Mouse (Mus musculus): ENCODE data around the gene Aldoart2.
"Not testable (repeated sequence)": the region's sequence is repeated elsewhere in the genome, so short reads cannot be mapped to it uniquely, and the experiment has no call there.

Aldoart2 gene

GRCm38 (mm10) chr12:55565206-55565605, at the start of gene Aldoart2:
Gene Aldoart2, plus strand, starts transcription at chr12:55565239.
- no peak for DNase-seq (ENCODE audit: low spot score in 2 of 2)

DNA sequence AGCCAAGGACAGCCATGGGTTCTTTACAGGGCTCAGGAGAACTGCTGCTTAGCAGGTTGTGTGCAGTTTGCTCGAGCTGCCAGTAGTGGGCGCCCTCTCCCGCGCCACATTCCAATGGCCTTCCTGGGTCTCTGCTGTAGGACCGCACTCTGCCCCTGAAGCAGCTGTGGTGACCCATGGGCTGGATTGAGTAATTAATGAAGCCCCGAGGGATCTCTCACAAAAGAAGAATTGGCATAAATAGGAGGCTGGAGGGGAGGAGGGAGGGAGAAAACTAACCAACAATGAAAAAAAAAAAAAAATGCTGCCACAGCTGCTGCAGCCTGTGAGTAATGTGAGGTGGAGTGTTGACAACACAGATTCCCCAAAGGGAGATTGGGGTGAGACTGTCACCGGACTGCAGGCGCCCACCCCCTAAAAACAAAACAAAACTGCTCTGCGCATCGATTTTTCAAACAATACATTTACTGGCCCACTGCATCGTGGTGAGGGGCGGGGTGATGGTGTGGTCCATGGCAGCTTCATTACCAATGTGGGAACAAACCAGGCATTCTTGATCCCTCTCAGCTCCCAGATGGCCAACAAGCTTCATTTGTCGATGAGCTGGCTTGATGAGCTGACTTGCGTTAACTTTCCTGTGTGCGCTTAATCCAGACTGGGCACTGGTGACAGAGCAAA, 46.8 kb upstream of the Aldoart2 start:
- DNase-seq (ENCODE audit: low spot score in 2 of 2) = peak; percentile 28 to 47

DNA sequence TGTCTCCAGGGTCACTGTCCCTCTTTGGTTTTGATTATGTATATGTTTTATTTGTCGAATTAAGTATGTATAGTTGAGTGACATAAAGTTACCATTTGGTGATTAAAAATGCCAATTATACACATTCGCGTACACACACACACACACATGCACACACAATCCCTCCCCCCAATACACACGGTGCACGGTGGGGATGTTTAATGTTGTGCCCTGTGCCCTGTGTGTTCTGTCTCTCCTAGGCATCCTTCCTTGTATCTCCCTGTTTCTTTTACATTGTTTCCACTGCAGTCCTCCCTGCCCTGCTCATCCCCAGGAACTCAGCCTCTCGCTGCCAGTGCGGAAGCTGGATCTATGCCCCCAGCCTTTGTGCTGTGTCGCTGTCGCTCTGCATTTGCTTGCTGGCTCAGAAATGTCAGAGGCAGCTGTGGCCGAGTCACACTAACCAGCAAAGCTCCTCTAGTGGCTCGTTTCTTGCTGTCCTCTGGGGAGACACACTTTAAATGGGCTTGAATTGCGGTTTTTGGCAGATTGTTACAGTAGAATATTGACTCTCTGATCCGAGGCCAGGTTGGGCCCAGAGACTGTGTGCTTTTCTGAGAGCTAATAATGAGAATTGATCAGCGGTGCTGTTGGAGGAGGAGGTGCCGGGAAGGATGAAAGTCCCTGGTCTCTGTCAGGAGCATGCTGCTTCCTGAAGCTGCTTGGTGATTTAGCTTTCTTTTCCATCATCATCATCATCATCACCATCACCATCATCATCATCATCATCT, 37.9 kb upstream of the Aldoart2 start:
- no peak for DNase-seq (ENCODE audit: low spot score in 2 of 2)

GRCm38 (mm10) chr12:55536537-55537135, 28.4 kb upstream of the Aldoart2 start:
- DNase-seq (ENCODE audit: low spot score in 2 of 2) = no peak

- DNase-seq (ENCODE audit: low spot score in 2 of 2) = no peak
Measured at GRCm38 (mm10) chr12:55537742-55538141, 27.3 kb upstream of the Aldoart2 start.

DNA sequence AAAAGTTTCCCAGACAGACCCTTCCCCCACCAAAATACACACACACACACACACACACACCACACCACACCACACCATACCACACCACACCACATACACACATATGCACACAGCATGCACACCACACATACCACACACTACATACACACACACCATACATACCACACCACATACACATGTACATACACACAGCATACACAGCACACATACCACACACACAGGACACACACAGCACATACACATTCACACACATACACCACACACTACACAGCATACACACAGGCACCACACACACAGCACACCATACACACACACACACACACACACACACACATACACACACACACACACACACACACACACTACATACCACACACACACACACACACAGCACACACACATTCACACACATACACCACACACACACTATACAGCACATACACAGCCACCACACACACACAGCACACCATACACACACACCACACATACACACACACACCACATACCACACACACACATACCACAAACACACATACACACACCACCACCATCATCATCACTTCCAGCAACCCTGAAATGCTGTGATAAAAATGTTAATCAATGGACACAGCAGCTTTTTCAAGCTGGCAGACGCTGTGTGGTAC, 26.6 kb upstream of the Aldoart2 start:
- DNase-seq (ENCODE audit: low spot score in 2 of 2) = no peak

DNA sequence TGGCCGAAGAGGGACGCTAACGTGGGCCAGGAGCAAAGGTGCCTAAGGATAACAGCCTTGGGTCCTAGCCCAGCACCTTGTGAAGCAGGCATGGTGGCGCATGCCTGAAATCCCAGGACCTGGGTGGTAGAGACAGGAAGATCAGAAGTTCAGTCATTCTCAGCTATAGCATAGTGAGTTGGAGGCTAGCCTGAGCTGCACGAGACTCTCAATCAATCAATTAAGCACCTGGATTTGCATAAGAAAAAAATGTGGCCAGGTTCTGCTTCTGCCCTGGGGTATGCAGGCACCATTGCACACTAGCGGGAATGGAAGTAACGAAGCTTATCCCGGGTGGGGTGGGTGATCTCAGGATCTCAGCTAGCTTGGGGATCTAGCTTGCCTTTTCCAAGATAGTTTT, 25.9 kb upstream of the Aldoart2 start:
- no peak for DNase-seq (ENCODE audit: low spot score in 2 of 2)

DNA sequence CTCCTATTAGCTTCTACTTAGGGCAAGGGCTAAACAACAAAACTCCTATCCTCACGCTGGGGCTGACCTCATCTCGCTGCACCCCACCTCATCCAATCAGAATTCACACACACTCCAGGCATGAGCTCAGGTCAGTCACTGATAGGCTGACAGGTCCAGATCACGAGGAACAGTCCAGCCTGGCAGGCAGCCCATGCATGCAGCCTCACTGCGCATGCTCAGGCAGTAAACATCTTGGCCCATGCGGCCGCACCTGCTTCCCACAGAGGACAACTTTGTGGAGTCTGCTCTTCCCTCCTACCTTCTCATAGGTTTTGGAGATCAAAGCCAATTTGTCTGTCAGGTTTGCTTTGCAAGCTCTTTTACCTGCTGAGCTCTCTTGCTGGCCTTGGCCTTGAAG, 10.1 kb upstream of the Aldoart2 start:
- not testable (repeated sequence) for DNase-seq (ENCODE audit: low spot score in 2 of 2)

DNA sequence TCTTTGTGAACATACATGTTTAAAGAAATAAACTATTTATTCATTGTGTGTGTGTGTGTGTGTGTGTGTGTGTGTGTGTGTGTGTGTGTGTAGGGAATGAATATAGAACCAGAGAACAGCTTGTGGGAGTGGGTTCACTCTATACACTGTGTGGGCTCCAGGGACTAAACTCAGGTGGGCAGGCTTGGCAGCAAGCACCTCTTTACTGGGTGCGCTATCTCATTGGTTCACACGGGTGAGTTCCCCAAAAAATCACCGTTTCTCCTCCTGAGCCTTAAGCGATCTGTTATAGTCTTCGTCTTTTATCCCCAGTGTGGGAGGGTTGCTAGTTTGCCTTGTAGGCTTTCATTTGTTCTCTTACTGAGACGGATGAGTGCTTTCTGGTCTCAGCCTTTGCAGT, 7.2 kb upstream of the Aldoart2 start:
- peak; percentile 13 to 26 for DNase-seq (ENCODE audit: low spot score in 2 of 2)

DNA sequence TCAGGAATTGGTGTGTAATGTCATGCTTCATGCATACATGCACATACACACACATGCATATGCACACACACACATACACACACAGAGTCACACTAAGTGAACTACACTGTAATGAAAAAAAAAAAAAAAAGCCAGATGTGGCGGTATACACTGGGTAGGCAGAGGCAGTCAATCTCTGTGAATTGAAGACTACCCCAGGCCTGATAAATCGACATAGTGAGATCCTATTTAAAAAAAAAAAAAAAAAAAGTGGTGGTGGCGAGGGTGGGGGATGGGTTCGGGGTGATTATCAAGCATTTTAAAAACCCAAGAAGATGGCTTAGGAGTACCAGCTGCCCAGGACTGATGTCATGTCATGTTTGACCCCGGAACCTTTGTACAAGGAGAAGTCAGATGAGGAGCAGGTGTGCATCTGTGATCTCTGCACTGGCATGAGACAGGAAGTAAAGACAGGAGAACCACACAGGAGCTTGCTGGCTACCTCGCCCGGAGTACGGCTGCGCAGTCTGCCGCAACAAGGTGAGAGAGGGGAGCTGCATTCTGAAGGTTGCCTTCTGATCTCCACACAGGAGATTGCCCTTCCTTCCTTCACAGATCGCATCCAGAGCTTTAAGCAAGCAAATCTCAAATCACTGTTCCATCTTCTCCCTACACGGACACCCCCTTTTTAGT, 5.7 kb upstream of the Aldoart2 start:
- no peak for DNase-seq (ENCODE audit: low spot score in 2 of 2)

- no peak for DNase-seq (ENCODE audit: low spot score in 2 of 2)
Measured at GRCm38 (mm10) chr12:55560025-55560690, 4.9 kb upstream of the Aldoart2 start.

GRCm38 (mm10) chr12:55563742-55564141, 1.3 kb upstream of the Aldoart2 start:
- no peak for DNase-seq (ENCODE audit: low spot score in 2 of 2)

DNA sequence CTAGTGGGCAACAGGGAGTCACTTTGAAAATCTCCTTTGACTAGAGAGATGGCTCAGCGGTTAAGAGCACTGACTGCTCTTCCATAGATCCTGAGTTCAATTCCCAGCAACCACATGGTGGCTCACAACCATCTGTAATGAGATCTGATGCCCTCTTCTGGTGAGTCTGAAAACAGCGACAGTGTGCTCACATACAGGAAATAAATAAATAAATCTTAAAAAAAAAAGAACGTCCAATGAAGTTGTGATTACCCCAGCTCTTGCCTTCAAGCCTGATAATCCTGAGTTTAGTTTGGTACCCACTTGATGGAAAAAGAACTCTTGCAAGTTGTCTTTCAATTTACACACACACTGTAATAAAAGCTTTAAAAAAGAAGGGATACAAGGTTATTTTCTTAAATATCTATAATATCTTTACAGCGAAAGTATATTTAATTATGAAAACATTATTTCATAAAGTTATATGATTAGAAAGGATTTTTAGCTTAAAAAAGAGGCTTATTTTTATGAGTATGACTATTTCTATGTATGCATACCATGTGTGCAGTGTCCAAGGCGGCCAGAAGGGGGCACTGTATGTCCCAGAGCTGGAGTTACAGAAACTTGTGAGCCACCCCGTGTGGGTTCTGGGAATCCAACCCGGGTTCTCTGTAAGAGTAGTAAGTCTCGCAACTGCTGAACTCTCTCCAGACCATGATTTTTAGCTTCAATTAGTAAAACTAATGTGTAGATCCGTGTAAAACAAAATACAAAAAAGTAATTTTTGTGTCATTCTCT, 664 bp upstream of the Aldoart2 start:
- no peak for DNase-seq (ENCODE audit: low spot score in 2 of 2)

- DNase-seq (ENCODE audit: low spot score in 2 of 2) = no peak
Measured at GRCm38 (mm10) chr12:55565867-55566266, 828 bp downstream of the Aldoart2 start.

- DNase-seq (ENCODE audit: low spot score in 2 of 2) = no peak
Measured at GRCm38 (mm10) chr12:55566837-55567236, 1.8 kb downstream of the Aldoart2 start.

- no peak for DNase-seq (ENCODE audit: low spot score in 2 of 2)
Measured at GRCm38 (mm10) chr12:55568466-55568865, 3.4 kb downstream of the Aldoart2 start.

DNA sequence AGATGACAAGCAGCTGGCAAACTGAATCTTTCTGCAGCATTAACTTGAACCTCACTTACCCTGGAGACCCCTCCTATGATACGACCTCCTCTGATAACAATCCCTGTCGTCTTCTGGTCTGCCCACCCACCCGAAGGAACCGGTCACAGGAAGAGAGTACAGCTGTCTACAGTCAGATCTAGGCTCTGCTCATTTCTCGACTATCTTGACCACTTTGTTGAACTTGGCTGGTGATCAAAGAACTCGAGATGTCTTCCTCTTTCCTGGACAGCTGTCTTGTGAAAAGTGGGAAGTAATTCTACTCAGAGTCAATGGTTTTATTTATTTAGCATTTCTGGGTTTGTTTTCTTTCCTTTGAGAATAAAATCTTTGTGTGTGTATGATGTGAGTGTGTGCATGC, 4.6 kb downstream of the Aldoart2 start:
- DNase-seq (ENCODE audit: low spot score in 2 of 2) = no peak

DNA sequence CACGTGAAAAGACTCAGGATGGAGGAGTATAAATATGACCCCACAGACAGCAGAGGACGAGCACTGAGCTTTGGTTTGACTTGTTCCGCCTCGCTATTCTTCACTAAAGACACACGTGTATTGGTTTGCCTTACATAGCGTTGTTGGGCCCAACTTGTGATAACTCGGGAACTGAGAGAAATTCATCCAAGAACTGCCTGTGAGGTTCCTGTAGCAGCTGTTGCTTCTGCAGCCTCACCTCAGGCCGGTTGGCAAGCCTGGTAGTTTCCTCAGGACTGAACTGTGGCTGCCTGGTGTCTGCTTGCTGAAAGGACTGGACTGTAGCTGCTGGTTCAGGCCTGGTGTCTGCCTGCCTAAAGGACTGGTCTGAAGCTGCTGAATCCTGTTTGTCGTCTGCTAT, 5.6 kb downstream of the Aldoart2 start:
- no peak for DNase-seq (ENCODE audit: low spot score in 2 of 2)

GRCm38 (mm10) chr12:55571181-55571580, 6.1 kb downstream of the Aldoart2 start:
- DNase-seq (ENCODE audit: low spot score in 2 of 2) = no peak

DNA sequence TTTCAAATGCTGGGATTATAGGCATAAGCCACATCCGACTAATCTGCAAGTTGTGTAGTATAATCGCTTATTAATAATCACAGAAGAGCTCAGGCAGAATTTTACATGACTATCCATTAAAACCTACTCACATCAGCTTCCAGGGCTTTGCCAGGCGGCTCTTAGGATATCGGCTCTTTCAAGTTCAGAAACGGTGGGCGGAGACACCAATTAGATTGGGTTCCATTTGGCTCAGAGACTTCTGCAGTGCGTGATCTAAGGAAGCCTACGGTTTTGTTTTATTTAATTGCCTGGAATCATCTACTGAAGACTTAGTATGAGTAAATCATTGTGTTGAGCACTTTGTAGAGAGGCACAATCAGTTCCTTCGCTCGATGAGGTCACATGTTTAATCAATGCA, 6.6 kb downstream of the Aldoart2 start:
- DNase-seq (ENCODE audit: low spot score in 2 of 2) = no peak

DNA sequence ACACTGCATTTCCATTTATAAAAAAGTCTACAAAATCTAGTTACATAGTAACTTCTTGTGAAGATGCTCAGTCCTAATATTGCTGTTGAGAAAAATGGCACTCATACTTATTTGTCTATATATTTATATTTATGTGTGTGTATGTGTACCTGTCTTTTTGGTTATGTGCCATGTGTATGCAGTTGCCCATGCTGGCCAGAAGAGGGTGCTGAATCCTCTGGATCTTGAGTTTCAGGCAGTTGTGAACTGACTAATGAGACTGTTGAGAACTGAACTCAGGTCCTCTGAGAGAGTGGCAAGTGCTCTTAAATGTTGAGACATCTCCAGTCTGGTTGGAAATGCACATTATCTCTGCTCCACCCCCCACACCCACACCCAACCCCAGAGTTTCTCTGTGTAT, 8.1 kb downstream of the Aldoart2 start:
- no peak for DNase-seq (ENCODE audit: low spot score in 2 of 2)

Measured in right cerebral cortex, adult 2 months (tissue).